Mouse (Mus musculus): ENCODE measurements around the gene Esam. TPM values are rescaled to one million over a fixed set of nuclear protein-coding genes. Genes with fewer than 3 reads are reported as not detected.

Esam gene
- polyA plus RNA-seq (2015; fragmentation: Nextera tagmentation; extraction: Ambion mirVana), result 17.2 and 18.1 TPM in 2 replicates

GRCm38 (mm10) chr9:37527396-37528224 is at the start of gene Esam:
Esam (plus strand) TSS chr9:37528078.
- no peak for DNase-seq (ENCODE audit: low spot score)

DNA sequence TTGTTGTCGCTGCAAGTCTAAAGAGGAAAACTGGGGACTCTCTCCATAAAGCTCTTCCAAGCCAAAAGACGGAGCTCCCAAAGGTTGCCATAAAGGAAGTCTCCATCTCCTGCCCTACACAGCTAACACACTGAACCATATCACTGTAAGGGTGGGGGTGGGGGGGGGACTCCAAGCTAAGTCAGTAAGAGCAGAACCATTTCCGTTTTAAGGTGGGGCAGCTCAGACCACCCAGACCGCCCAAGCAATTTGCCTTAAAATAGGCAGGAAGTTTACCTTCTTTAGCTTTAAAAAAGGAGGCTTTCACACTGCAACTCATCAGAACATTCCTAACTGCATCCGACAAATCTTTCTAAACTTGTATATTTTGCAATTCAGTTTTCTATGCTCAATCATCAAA is 42.7 kb upstream of the Esam start:
- no peak for DNase-seq (ENCODE audit: low spot score)

DNA sequence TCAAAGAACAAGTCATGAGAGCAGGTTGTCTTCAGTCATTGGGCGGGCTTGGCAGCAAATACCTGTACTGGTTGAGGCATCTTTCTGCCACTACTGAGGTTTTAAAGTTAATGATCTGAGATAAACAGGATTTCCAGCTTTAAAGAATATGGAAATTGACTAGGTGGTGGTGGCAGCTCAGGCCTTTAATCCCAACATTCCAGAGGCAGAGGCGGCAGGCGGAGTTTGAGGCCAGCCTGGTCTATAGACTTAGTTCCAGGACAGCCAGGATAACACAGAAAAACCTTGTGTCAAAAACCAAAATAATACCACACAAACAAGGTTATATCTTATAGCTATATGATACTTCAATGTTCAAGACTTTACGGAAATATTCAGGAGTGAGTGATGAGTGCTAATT is 39.8 kb upstream of the Esam start:
- no peak for DNase-seq (ENCODE audit: low spot score)

DNA sequence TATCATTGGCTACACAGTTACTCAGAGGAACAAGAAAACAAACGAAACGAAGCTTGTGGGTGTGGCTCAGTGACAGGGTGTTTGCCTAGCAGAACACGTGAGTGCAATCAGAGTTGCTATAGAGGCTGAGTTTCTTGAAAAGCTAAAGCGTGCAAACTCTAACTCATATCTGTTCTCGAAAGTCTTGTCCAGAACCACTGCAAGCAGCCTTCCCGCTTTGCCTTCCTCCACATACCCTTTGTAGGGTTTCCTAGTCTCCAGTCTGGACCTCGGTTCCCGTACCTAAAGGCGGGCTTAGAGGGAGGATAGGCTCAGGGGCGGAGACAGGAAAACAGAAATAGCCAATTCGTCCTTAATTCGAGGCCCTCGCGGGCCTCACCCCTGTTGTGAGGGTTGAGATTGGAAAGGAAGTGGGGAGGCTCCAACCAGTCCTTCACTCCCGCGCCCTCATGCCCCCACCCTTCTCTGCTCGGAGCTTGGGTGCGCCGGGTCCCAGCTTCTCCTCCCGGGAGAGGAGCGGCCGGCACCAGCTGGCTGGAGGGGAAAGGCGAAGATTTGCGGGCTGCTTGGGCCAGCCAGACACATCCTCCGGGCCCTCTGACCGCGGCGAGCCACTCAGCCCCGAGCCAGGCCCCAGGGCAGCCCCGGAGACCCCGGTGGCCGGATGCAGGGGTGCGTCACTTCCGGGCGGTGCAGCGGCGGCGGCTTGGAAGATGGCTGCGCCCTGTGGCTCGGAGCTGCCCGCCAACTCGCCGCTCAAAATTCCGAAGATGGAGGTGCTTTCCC is 39.1 kb upstream of the Esam start, which contains the start of gene Msantd2:
TSS of gene Msantd2 (plus strand) at position 709 of the 786 bp plus-strand sequence.
- DNase-seq (ENCODE audit: low spot score), result peak; percentile 77

GRCm38 (mm10) chr9:37489446-37490120 is 38.3 kb upstream of the Esam start:
- DNase-seq (ENCODE audit: low spot score), result peak; percentile 51

- no peak for DNase-seq (ENCODE audit: low spot score)
Measured at GRCm38 (mm10) chr9:37495761-37496160, 32.1 kb upstream of the Esam start.

DNA sequence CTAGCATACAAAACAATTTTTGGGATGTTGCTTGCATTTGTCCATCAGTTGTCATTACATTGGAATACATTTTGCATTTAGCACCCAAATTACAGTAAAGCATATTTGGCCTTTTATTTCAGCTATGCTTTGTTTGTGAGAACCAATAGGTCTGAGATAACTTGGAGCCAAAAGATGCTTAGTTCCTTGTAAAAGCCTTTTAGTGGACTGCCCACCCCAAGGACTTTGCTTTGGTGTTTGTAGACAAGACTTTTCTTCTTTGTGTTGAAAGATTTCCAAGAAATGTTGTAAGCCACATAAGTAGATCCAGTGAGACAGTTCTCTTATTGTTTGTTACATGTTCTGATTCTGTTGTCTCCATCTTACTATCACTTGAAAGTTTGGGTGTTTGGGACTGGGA is 31.6 kb upstream of the Esam start:
- no peak for DNase-seq (ENCODE audit: low spot score)

GRCm38 (mm10) chr9:37500201-37500600 is 27.7 kb upstream of the Esam start:
- no peak for DNase-seq (ENCODE audit: low spot score)

DNA sequence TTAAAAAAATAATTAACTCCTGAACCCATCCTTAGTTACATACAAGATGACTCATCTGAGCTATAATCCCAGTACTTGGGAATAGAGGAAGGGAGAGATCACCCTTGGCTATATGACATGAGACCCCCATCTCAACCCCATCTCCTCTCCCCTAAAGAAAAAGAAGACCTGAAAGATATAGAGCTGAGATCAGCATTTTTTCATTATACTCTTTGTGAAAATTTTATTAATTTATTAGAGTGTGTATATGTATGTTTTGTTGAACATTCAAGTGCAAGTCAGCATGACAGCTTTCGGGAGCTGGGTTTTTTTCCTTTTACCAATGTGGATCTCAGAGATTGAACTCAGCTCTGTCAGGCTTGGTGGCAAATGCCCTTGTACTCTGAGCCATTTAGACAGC is 26.7 kb upstream of the Esam start:
- DNase-seq (ENCODE audit: low spot score), result no peak

DNA sequence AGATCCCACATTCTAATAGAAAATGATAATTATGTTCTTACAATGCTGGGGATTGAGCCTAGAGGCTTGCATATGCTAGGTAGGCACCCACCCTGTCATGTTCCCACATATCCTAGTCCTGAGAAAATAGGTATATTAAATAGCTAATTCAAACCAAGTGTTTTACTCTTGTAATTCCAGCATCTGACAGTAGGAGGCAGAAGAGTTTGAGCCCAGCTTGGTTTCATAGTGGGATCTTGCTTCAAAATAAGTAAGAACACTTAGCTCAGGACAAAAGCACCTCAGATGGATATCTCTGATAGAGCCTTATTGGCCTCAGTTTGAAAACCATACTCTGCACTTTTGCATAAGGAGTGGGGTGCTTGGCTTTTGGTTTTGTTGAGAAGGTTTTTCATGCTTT is 23.5 kb upstream of the Esam start:
- no peak for DNase-seq (ENCODE audit: low spot score)

DNA sequence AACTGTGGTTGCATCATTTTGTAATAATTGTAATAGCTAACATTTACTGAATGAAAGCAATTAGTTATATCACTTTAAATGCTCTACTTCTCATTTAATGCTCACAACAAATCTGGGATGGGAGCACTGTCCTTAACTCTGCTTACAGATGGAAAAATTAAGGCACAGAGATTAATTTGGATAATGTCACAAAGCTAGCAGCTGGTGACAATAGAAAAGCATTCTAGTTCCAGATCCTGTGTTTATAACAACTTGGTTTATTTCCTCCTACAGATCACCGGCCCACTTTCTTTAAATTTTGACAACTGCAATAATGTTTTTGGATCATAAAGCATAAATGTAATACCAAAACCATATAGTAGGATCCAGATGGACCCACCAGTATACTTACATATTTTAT is 21.9 kb upstream of the Esam start:
- DNase-seq (ENCODE audit: low spot score), result no peak

- no peak for DNase-seq (ENCODE audit: low spot score)
Measured at GRCm38 (mm10) chr9:37512097-37512496, 15.8 kb upstream of the Esam start.

GRCm38 (mm10) chr9:37514456-37514855 is 13.4 kb upstream of the Esam start:
- no peak for DNase-seq (ENCODE audit: low spot score)

DNA sequence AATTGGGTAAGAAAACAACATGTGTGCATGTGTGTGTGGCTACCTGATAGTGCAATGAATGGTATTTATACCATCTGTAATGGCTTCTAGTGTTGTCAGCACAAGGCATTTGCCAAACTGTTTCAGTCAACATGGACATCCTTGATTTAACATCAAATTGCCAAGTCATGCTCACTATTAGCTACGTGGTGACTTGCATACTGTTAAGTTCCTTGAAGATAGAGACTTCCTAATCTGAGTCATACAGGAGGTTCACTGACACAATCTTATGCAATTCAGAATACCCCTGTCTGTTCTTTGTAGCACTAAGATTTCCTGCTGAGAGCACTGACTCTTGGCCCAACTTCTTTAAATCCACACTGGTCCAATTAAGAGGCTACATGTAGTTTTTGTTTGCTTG is 10.4 kb upstream of the Esam start:
- DNase-seq (ENCODE audit: low spot score), result no peak

DNA sequence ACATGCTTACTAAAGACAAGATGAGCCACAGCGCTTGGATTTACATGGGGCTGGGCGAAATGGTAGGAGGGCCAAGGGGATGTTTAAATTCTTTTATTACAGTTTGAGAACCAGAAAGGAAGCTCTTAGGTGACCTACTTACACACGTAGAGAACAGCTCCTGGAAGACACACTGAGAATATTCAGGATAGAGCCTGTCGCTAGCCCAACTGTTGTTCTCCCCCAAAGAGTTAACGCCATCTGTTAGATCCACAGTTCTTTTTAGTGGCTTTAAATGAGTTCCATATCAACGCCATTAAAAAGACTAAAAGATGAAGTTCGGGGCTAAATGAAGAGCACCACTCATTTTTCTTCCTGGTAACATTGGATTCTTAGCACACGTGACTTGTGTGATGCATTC is 8.9 kb upstream of the Esam start:
- no peak for DNase-seq (ENCODE audit: low spot score)

DNA sequence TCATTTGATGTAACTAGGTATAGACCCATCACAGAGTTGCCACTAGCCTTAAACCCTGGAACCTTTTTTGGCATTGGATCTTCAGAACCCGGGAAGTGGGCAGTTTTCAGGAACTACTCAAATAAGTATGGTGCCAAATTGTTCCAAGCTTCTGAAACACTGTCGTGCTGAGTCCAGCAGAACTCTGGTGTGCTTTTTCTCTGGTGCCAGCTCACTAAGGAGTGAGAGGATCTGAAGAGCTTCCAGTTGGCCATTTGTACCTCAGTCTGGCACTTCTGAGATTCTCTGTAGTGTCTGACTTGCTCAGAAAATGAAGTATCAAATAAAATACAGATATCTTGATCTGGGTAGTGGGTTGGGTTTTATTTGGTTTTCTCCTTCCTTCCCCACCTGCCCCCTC is 7.9 kb upstream of the Esam start:
- DNase-seq (ENCODE audit: low spot score), result no peak

- DNase-seq (ENCODE audit: low spot score), result no peak
Measured at GRCm38 (mm10) chr9:37525461-37525860, 2.4 kb upstream of the Esam start.

- DNase-seq (ENCODE audit: low spot score), result peak; percentile 5
Measured at GRCm38 (mm10) chr9:37526443-37527395, 1.2 kb upstream of the Esam start.

DNA sequence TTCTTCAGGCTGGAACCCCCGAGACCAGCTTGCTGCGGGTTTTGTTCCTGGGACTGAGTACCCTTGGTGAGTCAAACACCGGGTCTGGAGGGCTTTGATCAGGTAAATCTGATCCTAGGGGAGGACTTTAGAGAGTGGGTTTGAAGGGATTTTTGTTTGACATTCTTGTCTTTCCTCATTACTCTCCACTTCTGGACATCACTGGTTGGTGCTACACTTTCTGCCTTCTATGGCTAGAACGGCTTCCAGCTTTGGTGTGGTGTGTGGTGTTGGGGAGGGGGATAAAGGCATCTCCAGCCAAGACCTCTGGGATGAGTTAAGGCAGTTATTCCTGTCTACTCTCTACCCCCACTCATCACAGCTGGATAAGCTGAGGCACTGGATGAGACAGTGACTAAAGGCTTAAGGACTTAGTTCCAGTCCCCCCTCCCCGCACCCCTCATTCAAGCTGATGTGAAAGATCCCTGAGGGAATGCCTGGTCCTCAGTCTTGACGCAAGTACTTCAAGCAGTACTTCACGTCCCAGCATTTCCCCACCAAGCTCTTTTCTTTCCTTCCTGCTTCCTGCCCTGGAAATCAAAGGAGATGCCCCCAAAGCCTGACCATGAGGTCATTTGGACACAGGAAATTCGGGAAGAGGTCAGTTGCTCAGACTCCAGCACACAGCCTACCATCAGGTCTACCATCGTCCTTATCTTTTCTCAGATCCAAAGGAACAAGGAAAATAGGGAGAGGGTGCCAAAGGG is 520 bp downstream of the Esam start:
- no peak for DNase-seq (ENCODE audit: low spot score)

Measured in thymus, postnatal 0 days (tissue).